Mouse (Mus musculus): Measurements from ENCODE around the gene Wwp2. TPM values are rescaled to one million over a fixed set of nuclear protein-coding genes. Genes with fewer than 3 reads are reported as not detected.

Wwp2 gene
- total RNA-seq, 2 experiments from 2014 or later, result 15.2 to 23.4 TPM

DNA sequence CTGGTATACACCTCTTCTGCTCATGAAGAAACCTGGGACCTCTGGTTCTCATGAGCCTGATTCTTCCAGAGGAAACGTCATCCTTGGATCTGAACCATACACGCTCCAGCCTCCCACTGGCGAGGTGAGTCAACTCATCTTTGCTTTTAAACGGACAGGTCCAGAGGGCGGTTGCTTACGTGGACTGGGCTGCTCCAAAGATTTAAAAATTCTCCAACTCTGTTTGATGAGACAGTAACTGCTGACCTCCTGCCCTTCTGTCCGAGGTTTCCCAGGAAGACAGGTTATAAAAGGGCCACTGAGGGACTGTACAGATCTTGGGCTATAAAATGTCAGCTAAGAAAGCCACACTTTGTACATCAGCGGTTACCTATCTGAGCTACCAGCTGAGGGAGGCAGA is 5.3 kb upstream of the Wwp2 start:
- DNase-seq, result no peak

DNA sequence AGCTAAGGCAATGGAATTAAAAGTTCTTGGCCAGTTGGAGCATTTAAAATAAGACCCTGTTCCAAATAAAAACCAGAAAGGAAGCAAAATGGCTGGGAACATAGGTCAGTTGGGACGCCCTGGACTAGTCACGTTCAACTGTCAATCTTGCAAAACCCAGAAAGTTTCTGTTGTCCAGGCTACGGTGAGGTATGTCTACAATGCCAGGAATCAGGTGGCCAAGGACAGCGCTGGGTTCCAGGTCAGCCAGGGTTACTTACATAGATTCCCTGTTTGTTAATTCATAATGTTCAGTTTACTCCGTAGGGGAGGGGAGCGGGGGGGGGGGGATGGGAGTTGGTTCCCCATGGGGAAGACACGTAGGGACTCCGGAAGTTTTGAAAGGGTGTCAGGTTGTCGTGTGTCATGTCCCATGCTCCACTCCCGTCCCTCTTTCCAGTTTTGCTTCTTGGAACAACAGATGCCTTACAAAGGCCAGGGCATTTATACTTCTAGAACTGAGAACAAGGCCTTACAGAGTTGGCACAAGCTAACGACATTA is 674 bp upstream of the Wwp2 start:
- DNase-seq, result no peak

GRCm38 (mm10) chr8:107436841-107437421 is 766 bp downstream of the Wwp2 start:
- DNase-seq, result no peak

DNA sequence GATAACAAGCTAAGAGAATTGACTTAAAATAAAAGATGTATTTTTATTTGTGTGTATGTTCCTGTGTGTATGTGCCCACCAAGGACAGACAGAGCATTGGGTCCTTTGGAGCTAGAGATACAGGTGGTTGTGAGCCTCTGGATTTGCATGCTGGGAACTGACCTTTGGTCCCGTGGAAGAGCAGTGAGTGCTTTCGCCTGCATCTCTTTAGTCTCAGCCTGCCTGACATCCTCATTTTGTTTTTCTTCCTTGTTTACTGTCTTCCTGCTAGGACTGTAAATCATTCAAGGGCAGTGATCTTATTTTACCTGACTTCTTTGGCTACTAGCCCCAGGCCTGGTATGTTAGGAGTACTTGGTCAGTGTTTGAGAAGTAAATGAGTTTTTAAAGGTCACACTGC is 1.5 kb downstream of the Wwp2 start:
- no peak for DNase-seq

- no peak for DNase-seq
These were observed 3.9 kb downstream of the Wwp2 start for GRCm38 (mm10) chr8:107439880-107440625.

GRCm38 (mm10) chr8:107444626-107445025 is 8.5 kb downstream of the Wwp2 start:
- DNase-seq, result peak; percentile 16

DNA sequence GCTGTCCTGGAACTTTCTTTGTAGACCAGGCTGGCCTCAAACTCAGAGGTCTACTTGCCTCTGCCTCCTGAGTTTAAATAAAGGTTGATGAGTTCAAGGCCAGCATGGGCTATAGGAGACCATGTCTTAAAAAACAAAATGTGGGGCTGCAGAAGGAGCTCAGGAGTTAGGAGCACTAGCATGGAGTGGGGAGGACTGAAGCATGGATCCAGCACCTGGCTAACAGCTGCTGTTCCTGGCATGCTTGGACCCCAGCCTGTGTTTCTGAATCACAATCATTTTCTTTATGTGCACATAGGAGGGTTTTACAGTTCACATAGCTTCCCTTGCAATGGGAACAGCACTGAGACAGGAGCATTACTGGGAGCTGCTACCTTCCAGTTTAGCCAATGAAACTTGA is 11.5 kb downstream of the Wwp2 start:
- no peak for DNase-seq

DNA sequence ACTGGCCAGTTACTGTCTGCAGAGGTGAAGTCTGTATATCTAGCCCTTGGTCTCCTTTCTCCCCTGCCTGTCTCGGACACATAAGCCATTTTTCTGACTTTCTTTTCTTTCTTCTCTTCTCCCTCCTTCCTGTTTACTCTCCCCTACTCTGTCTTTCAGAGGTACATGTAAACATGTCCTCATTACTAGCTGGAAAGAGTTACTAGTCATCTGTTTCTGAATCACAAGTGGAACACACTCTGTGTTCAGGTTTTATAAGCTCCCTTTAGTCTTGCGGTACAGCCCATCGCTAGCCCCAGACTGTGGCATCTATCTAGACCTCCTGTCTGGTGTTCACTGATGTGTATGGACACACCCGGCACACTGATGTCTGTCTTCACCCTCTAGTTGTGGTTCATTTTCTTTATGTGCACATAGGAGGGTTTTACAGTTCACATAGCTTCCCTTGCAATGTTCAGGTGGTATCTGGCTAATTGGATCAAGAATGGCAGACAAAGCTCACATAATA is 12.3 kb downstream of the Wwp2 start:
- DNase-seq, result no peak

DNA sequence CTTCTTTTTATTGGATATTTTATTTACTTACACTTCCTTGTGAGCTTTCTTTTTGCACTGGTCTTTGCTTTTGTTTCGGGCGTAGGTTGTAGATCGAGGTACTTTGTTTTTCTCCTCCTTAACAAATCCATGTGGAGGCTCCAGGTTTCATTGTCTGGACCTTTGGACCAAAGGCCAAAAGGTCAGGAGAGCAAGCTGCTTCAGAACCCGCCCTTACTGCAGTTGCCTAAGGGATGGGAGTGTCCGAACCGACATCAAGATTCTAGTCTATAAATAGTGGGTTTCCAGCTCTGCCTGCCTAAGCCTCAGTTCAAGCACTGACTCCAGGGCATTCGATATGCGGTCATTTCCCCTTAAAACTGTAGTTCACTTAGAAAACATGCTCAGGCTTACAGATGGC is 13.0 kb downstream of the Wwp2 start:
- DNase-seq, result no peak

- no peak for DNase-seq
These were observed 13.5 kb downstream of the Wwp2 start for GRCm38 (mm10) chr8:107449655-107450054.

- no peak for DNase-seq
These were observed 15.4 kb downstream of the Wwp2 start for GRCm38 (mm10) chr8:107451414-107452066.

DNA sequence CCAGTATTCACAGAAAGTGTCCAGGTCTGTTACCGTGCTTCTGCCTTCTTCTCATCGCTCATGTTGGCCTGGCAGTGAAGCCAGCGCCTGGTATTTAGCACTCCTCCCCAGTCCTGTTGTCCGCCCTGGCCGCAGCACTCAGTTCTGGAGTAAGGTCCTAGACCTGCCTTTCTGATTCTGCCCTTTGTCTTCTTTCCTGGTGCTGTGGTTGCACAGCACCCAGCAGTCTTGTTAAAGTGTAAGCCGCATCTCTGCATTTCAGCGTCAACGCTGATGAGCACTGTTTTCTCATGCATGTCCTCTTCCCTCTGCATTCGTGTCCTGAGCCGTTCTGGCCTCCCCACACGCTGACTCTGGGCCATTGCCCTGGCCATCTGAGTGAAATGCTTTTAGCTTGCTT is 17.2 kb downstream of the Wwp2 start:
- DNase-seq, result no peak

- peak; percentile 18 for DNase-seq
These were observed 19.1 kb downstream of the Wwp2 start for GRCm38 (mm10) chr8:107455268-107455667.

DNA sequence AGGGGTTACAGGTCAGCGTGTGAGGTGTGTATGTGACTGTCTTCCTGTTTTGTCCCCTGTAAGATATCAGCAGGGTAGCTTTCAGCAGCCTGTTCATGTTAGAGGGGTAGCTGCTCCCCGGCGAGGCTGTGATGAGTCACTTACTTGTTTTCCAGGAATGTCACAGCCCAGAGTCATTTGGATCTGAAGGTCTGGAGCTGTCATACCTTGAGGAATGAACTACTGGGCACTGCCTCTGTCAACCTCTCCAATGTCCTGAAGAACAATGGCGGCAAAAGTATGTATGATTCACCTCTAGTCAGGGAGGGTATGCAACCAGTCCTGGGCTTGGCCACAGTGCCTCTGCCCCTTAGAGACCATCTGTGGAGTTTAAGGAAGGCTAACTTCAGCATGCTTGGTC is 21.6 kb downstream of the Wwp2 start:
- no peak for DNase-seq

- no peak for DNase-seq
These were observed 22.1 kb downstream of the Wwp2 start for GRCm38 (mm10) chr8:107458281-107458680.

- DNase-seq, result no peak
These were observed 26.3 kb downstream of the Wwp2 start for GRCm38 (mm10) chr8:107462423-107462822.

- no peak for DNase-seq
These were observed 29.3 kb downstream of the Wwp2 start for GRCm38 (mm10) chr8:107465332-107465990.

GRCm38 (mm10) chr8:107466642-107467041 is 30.5 kb downstream of the Wwp2 start:
- no peak for DNase-seq

- DNase-seq, result no peak
These were observed 32.7 kb downstream of the Wwp2 start for GRCm38 (mm10) chr8:107468811-107469302.

DNA sequence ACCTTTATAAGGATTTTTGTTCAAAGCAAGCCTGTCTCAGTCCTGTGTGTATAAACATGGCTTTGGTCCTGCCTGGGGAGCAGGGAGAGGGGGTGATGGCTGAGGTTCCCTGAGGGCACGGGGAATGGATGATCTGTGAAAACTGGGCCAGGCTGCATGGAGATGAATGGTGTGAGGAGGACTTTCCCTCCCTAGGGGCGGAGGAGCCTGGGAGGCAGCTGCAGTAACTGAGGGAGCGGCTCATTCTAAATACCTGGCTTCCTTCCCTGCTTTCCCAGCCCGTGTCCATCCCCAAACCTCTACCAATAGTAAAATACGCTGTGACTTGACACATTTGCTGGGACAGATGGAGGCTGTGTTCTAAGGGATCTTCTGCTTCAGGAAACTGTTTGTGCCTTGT is 34.1 kb downstream of the Wwp2 start:
- DNase-seq, result no peak

DNA sequence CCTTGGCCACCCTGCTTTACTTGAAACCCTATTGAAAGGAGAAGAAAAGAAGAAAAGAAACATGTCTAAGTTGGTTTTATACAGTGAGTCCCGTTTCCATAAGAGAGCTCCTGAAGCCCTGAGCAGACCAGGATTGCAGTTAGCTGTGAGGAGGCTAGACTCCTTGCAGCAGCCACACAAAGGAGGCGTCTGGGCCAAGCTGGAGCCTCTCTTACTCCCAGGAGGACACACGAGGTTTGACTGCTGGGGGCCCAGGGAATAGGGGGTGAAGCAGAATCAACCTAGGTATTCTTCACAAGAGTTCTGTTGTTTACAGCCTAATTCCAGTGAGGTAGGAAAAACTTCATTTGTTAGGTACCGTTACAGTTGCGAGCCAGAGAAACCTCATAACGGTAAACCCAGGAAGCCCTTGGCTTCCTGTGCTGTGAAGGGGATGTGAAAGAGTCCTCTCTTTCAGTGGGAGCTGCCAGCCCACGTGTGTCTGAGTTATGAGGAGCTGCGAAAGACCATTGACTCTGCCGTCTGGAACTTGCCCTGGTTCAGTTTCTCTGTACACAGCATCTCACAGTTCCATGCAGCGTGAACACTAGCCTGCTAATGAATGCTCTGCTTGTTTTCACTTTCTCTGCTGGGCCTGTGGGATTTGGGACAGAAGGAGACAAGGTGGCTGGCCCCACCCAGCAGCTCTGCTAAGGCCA is 36.4 kb downstream of the Wwp2 start:
- no peak for DNase-seq

DNA sequence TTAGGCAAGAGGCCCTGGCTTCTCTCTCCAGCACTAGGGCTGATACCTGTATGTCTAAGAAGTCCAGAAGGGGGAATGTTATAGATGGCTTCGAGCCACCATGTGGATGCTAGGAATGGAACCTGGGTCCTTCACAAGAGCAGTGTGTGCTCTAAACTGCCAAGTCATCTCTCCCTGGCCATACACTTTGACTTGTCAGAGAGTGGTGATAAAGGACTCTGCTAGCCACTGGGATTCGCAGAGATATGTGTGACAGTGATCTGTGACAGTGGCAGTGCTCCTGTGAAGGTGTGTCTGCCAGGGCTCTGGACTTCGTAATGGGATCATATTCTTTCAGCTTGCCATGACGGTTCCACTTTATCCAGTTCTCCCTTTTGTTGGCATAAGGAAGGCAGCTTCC is 37.2 kb downstream of the Wwp2 start:
- no peak for DNase-seq

Measured in gastrocnemius, postnatal 10 days (tissue).